Mouse (Mus musculus) layer of hippocampus, adult 2 months (tissue): ENCODE measurements around the gene Olfr116. TPM values are rescaled to one million over a fixed set of nuclear protein-coding genes. Genes with fewer than 3 reads are reported as not detected.

ENCODE experiments used
- DNase-seq, 2 experiments: peaks; one replicate each; pipeline ENCODE4 v3.0.0; 2022; ENCODE audit warnings: low spot score in 2 of 2
- H3K27ac ChIP-seq: fragments of 200-600 bp; 2 replicates; pipeline ENCODE4 v1.8.1; 2022
- H3K4me3 ChIP-seq: fragments of 200-600 bp; 2 replicates; pipeline ENCODE4 v1.8.1; 2022; ENCODE audit warnings: mild to moderate bottlenecking
- CTCF ChIP-seq: fragments of 200-600 bp; conservative IDR thresholded peaks from 2 replicates; pipeline ENCODE4 v1.8.1; 2022; ENCODE audit warnings: antibody characterized with exemption, mild to moderate bottlenecking, moderate library complexity
- long read RNA-seq, 2 experiments: library from polyadenylated mRNA; stranded (forward); transcript quantifications; one replicate each; pipeline ENCODE4 v2.0.0; 2021; ENCODE audit warnings: borderline mapping rate in 2 of 2
- total RNA-seq, 2 experiments: library from RNA; stranded (reverse); gene quantifications; 2 replicates each; pipeline ENCODE4 v1.2.3; 2021

Olfr116 gene
- not detected for total RNA-seq
- long read RNA-seq, experiment 1, result 0 reads
- long read RNA-seq, experiment 2, result 0 reads

DNA sequence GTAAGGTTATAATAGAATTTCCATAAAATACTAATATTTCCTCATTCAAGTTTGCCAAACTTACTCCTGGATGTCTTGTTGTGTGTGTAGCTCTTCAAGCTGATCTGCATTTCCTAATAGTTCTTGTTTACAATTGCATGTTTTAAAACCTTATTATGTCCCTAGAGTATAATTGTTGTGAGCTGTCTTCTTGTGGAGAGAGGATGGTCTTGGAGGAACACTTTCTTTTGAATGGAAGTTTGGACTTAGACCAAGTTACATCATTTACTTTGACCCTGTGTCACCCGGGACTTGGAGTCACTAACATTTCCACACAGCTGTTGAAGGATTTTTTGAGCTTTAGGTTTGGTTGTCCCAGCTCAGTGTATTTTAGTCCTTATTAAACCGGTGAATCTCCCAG is at the start of gene Olfr116, which contains the start of gene Olfr115:
Gene Olfr116 (minus strand): TSS at position 191 of the 400 bp plus-strand sequence.
Gene Olfr115 (minus strand): TSS at position 101 of the 400 bp plus-strand sequence.
- Histone ChIP-seq H3K4me3 (no peak within 1 kb of the TSS), H3K27ac (no peak within 1 kb of the TSS)
- no peak for TF ChIP-seq CTCF
- DNase-seq, result no peak

DNA sequence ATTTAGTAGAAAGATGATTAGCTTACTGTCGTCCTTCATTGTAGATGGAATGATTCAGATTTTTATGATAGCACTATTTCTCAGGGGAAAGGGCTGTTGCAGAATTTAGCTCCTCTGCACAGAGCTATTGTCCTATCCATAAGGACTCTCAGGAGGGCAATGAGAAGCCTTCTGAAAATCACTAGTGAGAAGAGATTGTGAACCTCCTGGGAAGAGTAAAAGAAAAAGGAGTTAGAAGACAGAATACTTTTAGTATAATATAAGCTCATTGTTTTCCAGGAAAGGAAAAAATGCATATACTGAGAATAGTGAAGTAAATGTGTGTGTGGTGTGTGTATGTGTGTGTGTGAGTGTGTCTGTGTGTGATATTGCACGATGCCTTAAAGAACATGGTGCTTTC is 39.7 kb upstream of the Olfr116 start, which contains the start of gene Olfr118:
Gene Olfr118 (plus strand): TSS at position 301 of the 400 bp plus-strand sequence.
- no peak within 1 kb of the TSS for H3K4me3 ChIP-seq
- no peak within 1 kb of the TSS for H3K27ac ChIP-seq
- no peak for TF ChIP-seq CTCF
- DNase-seq, result no peak

DNA sequence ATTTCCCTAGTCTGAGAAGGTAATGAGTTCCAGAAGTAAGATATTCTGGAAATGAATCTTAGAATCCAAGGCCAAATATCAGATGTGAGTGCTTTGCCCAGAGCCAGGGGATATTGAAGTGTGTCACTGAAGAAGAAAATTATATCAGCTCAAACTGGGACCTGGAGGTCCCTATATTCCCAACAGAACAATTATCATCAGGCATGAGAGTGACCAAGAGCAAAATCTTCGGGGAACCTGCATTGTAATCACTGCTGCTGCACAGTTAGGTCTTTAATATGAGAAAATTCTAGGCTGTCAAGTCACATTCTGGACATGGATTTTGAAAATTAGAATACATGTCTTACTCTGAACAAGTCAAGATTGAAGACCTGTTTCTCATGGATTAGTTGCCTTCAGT is 36.7 kb upstream of the Olfr116 start, which contains the start of gene Olfr117:
Gene Olfr117 (minus strand): TSS at position 101 of the 400 bp plus-strand sequence.
- no peak for TF ChIP-seq CTCF
- Histone ChIP-seq H3K27ac (no peak within 1 kb of the TSS), H3K4me3 (no peak within 1 kb of the TSS)
- DNase-seq, result no peak

DNA sequence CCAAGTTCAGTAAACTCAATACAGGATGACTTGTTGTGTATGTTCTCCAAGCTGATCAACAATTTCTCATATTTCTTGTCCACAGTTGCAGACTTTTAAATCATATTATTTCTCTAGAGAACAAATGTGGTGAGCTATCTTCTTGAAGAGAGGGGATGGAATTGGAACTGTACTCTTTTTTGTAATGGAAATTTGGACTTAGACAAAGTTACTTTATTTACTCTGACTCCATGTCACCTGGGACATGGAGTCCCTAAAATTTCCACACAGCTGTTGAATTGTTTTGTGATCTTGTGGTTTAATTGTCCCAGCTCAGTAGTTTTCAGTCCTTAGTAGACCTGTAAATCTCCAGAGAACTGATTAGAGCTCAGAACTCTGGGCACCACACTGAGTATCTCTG is 34.4 kb downstream of the Olfr116 start, which contains the start of gene Olfr114:
Gene Olfr114 (minus strand): TSS at position 101 of the 400 bp plus-strand sequence.
- H3K4me3 ChIP-seq, result no peak within 1 kb of the TSS
- DNase-seq, result no peak
- TF ChIP-seq CTCF, result no peak
- no peak within 1 kb of the TSS for H3K27ac ChIP-seq

DNA sequence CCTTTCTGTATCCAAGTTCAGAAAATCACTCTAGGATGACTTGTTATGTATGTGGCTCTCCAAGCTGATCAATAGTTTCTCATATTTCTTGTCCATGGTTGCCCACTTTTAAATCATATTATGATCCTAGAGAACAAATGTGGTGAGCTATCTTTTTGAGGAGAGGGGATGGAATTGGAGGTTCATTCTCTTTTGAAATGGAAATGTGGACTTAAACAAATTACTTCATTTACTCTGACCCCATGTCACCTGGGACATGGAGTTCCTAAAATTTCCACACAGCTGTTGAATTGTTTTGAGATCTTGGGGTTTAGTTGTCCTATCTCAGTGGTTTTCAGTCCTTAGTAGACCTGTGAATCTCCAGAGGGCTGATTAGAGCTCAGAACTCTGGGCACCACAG is 49.4 kb downstream of the Olfr116 start, which contains the start of gene Olfr113:
Gene Olfr113 (minus strand): TSS at position 101 of the 400 bp plus-strand sequence.
- TF ChIP-seq CTCF, result no peak
- DNase-seq, result no peak
- Histone ChIP-seq H3K27ac (no peak within 1 kb of the TSS), H3K4me3 (no peak within 1 kb of the TSS)

Other genes starting within 250 kb of the Olfr116 start
- not detected for gene Olfr105-ps, start 248.2 kb downstream of the Olfr116 start, total RNA-seq
- not detected for gene Olfr106-ps, start 236.8 kb downstream of the Olfr116 start, total RNA-seq
- gene Olfr107, start 228.0 kb downstream of the Olfr116 start, total RNA-seq, result not detected
- not detected for gene Olfr108, start 181.7 kb downstream of the Olfr116 start, total RNA-seq
- gene Olfr109, start 168.3 kb downstream of the Olfr116 start, total RNA-seq, result not detected
- gene H2-M2, start 143.6 kb downstream of the Olfr116 start, total RNA-seq, result not detected
- gene Olfr110, start 134.7 kb downstream of the Olfr116 start, total RNA-seq, result not detected
- gene Olfr111, start 119.2 kb downstream of the Olfr116 start, total RNA-seq, result not detected
- gene Olfr112, start 57.7 kb downstream of the Olfr116 start, total RNA-seq, result not detected
- not detected for gene Olfr113, start 49.5 kb downstream of the Olfr116 start, total RNA-seq
- not detected for gene Olfr114, start 34.5 kb downstream of the Olfr116 start, total RNA-seq
- gene Olfr115, start 90 bp downstream of the Olfr116 start, total RNA-seq, result not detected
- gene Olfr117, start 36.6 kb upstream of the Olfr116 start, total RNA-seq, result not detected
- not detected for gene Olfr118, start 39.8 kb upstream of the Olfr116 start, total RNA-seq
- gene Olfr119, start 69.4 kb upstream of the Olfr116 start, total RNA-seq, result not detected
- not detected for gene Olfr120, start 94.6 kb upstream of the Olfr116 start, total RNA-seq
- not detected for gene Olfr121, start 121.7 kb upstream of the Olfr116 start, total RNA-seq
- gene Olfr122, start 141.4 kb upstream of the Olfr116 start, total RNA-seq, result not detected
- gene Olfr123, start 166.3 kb upstream of the Olfr116 start, total RNA-seq, result not detected
- not detected for gene Olfr124, start 172.7 kb upstream of the Olfr116 start, total RNA-seq
- gene Olfr125, start 205.8 kb upstream of the Olfr116 start, total RNA-seq, result not detected
- gene Olfr126, start 220.3 kb upstream of the Olfr116 start, total RNA-seq, result not detected